Mouse (Mus musculus) megakaryocyte-erythroid progenitor cell, adult 5-6 weeks (primary cell): Measurements from ENCODE around the gene Tnrc6a. TPM values are rescaled to one million over a fixed set of nuclear protein-coding genes. Genes with fewer than 3 reads are reported as not detected.

Experiments
- ATAC-seq: replicated peaks from 2 replicates; pipeline ENCODE4 v1.8.0; 2016; ENCODE audit warnings: mild to moderate bottlenecking, inconsistent platforms; ENCODE audit not compliant: severe bottlenecking, poor library complexity, low FRiP score, low TSS enrichment
- total RNA-seq, 2 experiments: library from RNA; stranded (forward) in 1 of 2; stranded (reverse) in 1 of 2; fragments of 200-1000, 215-1000 nt in 1 of 2; fragments of >200 nt in 1 of 2; fragmentation: Nextera tagmentation in 1 of 2; gene quantifications; 2 replicates each; pipeline ENCODE4 v1.2.3; 2014 to 2017

Tnrc6a gene
- total RNA-seq, 2 experiments from 2014 or later: 37.3 to 59.2 TPM

- ATAC-seq: no peak
Observed at GRCm38 (mm10) chr7:123117209-123117608, 6.5 kb upstream of the Tnrc6a start.

- ATAC-seq: no peak
Observed at GRCm38 (mm10) chr7:123120516-123120915, 3.2 kb upstream of the Tnrc6a start.

DNA sequence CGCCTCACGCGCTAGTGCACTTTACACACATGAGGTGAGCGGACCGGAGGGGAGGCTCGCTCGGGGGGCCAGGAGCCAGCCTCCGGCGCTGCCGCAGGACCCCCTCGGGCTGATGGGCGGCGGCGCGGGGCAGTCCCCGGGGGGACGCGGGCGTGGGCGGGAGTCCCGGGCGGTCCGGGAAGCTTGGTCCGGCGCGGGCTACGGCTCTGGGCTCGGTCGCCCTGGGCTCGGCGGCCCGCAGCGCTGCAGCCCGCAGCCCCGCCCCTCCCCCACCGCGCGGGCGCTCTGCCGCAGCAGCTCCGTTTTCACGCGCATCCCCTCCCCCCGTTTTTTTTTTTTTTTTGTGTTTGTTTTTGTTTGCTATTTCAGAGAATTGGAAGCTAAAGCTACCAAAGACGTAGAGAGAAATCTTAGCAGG, 623 bp downstream of the Tnrc6a start:
- ATAC-seq: no peak

GRCm38 (mm10) chr7:123124735-123125181, 1.1 kb downstream of the Tnrc6a start:
- ATAC-seq: no peak

DNA sequence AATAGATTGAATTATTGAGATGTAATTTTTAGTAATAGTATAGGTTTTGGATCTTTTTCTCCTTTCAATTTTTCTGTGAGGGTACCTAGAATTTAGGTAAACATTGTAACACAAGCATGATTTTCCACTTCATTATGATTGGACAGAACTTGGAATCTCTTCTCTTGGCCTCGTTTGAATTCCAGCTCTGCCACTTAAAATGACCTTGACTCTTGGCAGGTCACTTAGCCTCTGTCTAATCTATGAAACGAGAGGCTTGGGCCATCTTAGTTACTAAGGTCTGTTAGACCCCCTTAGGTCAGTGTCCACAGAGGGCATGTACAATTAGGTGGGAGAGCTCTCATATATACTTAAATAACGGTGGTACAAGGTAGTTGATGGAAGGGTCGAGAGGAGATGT, 2.4 kb downstream of the Tnrc6a start:
- no peak for ATAC-seq

DNA sequence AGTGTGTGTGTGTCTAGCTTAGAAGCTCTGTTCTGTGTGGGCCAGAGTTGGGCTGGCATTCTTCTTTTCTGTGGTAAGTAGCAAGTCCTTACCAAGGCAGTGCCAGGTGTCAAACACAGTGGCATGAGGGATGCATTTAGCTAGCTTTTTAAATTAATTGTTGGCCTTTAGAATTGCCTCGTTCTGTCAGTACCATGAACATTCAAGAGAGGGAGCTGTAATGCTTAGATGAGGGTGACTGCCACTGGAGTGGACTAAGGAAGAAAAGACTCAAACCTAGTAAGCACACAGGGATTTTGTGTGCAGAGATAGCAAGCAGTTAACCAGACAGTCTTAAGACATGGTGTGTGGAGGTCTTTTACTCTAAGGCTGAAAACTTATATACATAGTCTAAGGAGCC, 3.6 kb downstream of the Tnrc6a start:
- ATAC-seq: no peak

GRCm38 (mm10) chr7:123127981-123128380, 4.3 kb downstream of the Tnrc6a start:
- no peak for ATAC-seq

DNA sequence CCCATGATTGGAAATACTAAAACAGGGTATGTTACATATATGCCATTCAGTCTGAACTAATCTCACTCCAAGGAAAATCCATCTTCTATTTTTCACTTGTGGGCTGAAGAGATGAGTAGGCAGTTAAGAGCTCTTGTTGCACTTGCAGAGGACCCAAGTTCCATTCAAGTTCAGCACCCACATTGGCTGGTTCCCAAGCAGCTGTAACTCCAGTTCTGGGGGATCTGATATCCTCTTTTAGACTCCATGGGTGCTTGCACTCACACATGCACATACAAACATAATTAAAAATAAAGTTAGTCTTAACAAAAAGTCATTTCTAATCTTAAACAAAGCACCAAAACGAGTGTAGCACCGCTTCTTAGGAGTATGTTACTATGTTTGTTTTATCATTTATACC, 5.4 kb downstream of the Tnrc6a start:
- ATAC-seq: no peak

DNA sequence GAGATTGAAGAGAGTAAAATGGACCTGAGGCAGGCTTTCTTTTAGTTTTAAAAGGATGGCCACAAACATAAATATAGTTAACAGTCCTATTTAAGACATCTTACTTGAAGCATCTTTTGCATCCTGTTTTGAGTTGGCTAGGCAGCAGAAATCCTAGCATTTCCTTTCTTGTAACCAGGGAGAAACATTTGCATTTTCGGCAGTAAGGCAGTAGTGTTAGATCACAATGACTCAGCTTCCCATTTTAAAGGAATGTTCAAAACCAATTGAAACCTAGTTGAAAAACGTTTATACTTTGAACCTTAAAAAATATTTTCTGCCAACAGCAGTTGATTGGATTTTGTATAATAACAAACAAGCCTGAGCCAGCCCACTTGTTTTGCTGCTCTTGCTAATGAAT, 6.5 kb downstream of the Tnrc6a start:
- no peak for ATAC-seq

GRCm38 (mm10) chr7:123132401-123132800, 8.7 kb downstream of the Tnrc6a start:
- no peak for ATAC-seq

DNA sequence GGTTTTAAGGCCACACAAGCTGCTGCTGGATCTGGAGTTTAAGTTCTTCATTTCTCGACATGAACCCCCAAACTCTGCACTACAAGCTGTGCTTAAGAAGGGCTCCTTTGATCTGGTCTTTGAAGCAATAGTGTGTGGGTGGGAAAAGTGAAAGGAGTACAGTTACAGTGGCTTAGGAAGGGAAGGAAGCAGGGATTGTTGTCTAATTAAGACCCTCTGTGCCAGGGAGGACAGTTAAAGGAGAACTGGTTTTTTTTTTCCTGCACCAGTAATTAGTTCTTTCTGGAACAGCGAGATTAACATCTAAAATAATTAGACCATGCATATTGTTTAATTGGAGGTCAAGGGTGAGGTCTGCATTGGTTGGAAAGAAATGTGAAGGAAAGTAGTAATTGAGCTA, 11.2 kb downstream of the Tnrc6a start:
- ATAC-seq: no peak

DNA sequence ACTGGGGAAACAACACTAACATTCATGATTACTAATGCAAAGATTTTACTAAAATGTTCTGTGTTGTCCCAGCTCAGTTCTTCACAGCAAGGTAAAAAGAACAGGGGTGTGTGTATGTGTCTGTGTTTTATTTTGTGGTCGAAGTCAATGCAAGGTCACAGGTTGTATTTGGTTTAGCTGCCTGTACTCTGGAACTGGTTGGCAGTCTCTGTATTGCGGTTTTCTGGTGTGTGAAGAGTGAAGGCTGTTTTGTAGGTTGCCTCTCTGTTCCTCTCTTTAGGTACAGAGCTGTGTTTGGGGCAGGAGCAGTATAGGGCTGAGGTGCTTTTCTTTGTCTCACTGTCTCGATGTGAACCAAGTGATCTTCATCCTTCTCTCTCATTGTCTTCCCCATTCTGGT, 12.0 kb downstream of the Tnrc6a start:
- no peak for ATAC-seq

- ATAC-seq: 0 out of 2 replicates have a peak, but pooled peaks have one; percentile 35
Observed at GRCm38 (mm10) chr7:123138001-123138400, 14.3 kb downstream of the Tnrc6a start.

- no peak for ATAC-seq
Observed at GRCm38 (mm10) chr7:123146141-123146846, 22.6 kb downstream of the Tnrc6a start.

- no peak for ATAC-seq
Observed at GRCm38 (mm10) chr7:123147787-123148186, 24.1 kb downstream of the Tnrc6a start.

DNA sequence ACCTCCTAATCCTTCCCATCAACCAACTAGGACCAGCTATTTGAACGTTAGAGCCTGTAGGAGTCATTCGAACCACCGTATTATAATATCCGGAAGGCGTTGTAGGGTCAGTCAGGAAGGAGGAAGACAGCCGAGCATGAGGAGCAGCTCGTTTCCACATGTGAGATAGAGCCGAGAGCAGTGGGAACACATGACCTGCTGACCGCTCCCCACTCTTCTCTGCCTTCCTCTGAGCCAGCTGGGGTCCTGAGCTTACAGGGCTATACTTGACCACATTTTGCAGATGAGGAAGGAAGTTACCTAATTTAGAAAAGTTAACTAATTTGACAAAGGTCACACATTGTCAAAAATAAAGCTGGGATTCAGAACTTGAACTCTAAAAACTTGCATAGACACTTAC, 25.2 kb downstream of the Tnrc6a start:
- no peak for ATAC-seq

DNA sequence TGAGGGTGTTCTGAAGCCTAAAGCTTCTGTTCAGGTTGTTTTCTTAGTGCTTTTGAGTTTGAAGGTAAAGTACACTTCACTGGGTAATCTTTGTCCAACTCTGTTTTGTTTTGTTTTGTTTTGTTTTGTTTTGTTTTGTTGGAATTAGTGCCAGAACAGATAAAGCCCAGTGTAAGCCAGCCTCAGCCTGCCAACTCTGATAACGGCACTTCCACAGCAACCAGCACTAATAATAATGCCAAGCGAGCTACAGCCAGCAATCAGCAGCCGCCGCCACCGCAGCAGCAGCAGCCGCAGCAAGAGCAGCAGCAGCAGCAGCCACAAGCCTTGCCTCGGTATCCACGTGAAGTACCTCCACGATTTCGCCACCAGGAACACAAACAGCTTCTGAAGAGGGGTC, 38.7 kb downstream of the Tnrc6a start:
- peak; percentile 99 for ATAC-seq

DNA sequence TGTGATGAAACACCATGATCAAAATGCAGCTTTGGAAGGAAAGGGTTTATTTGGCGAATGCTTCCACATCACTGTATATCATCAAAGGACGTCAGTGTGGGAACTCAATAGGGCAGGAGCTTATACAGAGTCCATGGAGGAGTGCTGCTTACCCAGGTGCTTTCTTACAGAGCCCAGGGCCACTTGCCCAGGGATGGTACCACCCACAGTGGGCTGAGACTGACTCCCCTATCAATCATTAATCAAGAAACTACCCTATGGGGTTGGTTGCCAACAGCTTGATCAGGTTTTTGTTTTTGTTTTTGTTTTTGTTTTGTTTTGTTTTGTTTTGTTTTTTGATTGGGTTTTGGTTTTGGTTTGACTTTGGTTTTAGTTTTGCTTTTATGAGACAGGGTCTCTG, 43.8 kb downstream of the Tnrc6a start:
- ATAC-seq: no peak

DNA sequence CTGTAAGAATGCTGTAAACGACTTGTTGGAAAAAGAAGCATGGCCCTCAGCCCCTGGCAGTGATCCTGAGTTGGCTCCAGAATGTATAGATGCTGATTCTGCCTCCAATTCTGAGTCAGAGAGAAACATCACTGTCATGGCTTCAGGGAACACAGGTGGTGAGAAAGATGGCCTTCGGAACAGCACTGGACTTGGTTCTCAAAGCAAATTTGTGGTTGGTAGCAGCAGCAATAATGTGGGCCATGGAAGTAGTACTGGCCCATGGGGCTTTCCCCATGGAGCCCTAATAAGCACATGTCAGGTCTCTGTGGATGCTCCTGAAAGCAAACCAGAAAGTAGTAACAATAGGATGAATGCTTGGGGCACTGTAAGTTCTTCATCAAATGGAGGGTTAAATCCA, 45.9 kb downstream of the Tnrc6a start:
- ATAC-seq: no peak

GRCm38 (mm10) chr7:123172101-123172500, 48.4 kb downstream of the Tnrc6a start:
- no peak for ATAC-seq

DNA sequence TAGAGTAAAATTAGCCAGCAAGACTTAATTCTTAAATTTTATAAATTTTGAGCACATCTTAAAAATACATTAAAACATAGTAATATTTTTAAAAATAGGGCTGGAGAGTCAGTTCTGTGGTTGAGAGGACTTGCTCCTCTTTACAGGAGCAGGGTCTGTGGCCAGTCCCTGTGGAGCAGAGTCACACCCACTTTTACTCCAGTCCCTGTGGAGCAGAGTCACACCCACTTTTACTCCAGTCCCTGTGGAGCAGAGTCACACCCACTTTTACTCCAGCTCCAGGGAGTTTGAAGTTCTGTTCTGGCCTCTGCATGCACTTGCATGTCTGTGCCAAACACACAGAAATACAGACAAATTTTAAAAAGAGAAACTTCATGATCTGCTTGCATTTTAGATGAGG, 53.5 kb downstream of the Tnrc6a start:
- ATAC-seq: no peak
